Mouse (Mus musculus): ENCODE data around the gene Mfsd2a.

DNA sequence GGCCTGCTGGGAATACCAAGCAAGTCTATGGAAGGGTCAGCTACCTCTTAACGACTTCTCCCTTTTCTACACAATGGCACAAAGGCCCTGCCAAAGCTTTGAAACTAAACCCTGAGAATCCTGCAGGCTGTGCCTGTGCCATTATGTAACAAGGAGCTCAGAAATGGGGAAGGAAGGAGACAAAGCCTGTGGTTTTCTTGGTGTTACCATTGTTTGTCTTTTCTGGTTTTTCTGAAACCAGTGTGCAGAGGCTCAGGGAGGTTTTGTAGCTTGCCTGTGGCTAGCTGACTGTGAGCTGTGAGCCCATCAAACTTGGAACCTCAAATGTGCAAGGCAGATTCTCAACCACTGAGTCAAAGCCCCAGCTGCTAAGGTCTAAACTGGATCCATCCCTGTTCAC, 38.1 kb downstream of the Mfsd2a start:
- no peak for TF ChIP-seq CTCF (IDR thresholded peaks at IDR 0.05; ENCODE audit: low read depth, low read length)
- TF ChIP-seq EP300 (IDR thresholded peaks at IDR 0.05; ENCODE audit: insufficient read depth, low read depth, low read length): no peak
- TF ChIP-seq POLR2A (IDR thresholded peaks at IDR 0.05; ENCODE audit: insufficient read depth, low read length): no peak

All from ES-Bruce4 (cell line).